Mouse (Mus musculus): ENCODE measurements around the gene 9330182L06Rik. TPM values are rescaled to one million over a fixed set of nuclear protein-coding genes. Genes with fewer than 3 reads are reported as not detected.

9330182L06Rik gene
- polyA plus RNA-seq (2017; shearing (Covaris generic)), result 0.22 TPM

GRCm38 (mm10) chr5:9265586-9266279 lies at the start of gene 9330182L06Rik:
TSS of gene 9330182L06Rik (plus strand) at chr5:9266118.

Other genes with a start within 250 kb of the 9330182L06Rik start
- 181 TPM for gene Tmem243, start 165.4 kb upstream of the 9330182L06Rik start, polyA plus RNA-seq (2017; shearing (Covaris generic))
- gene Dmtf1, start 104.3 kb upstream of the 9330182L06Rik start, polyA plus RNA-seq (2017; shearing (Covaris generic)), result 71.2 TPM

All from effector memory CD4-positive, alpha-beta T cell, adult 7 months (primary cell).